ENCODE assay signal across 18 mouse cellular contexts in the genomic region with DNA sequence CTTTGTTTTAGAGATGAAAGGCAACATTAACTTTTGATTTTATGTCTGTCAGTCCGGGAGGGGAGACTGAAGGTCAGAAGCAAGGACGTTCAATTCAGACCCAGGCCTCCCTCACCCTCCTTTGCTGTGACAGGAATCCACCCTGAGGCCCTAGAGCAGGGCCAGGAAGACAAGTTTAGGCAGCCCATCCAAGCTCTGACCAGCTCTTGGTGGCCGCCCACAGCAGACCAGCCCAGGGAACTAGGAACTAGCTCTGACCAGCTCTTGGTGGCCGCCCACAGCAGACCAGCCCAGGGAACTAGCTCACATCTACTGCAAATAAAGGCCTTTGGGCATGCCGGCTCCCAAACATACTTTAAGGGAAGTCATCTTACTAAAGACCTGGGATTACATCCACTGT. TPM values are rescaled to one million over a fixed set of nuclear protein-coding genes. Genes with fewer than 3 reads are reported as not detected.
DNase-seq lines count a peak whose midpoint lies in the region; ATAC-seq and TF ChIP-seq lines count a peak whose summit lies in the region.
"Had no signal": no experiment of that assay in that cellular context is flagged by ENCODE, and none has a peak within 500 bp of the region (broad histone marks: within the 10 kb centered on the region; RNA-seq: fewer than 3 reads in every experiment).

No protein-coding gene starts in this region.

- no peak overlapping the region for H3K4me3 ChIP-seq in heart, embryonic 13.5 days
- no peak overlapping the region for H3K4me3 ChIP-seq in ES-Bruce4 (ENCODE audit: low read depth, low read length)
- no peak overlapping the region for H3K4me3 ChIP-seq in kidney, postnatal 0 days (replicated peaks; ENCODE audit: low read depth, low read length)
- H3K4me3 ChIP-seq in hindbrain, embryonic 11.5 days (ENCODE audit: low read depth, low read length): no peak overlapping the region
- H3K4me3 ChIP-seq: embryonic facial prominence, embryonic 12.5 days; hindbrain, embryonic 10.5 days; neural tube, embryonic 12.5 days had no signal

- peak overlapping the region; percentile 60; the same call in 1 of the 2 replicates for H3K27ac ChIP-seq in heart, embryonic 13.5 days (replicated peaks)
- H3K27ac ChIP-seq in ES-Bruce4 (ENCODE audit: insufficient read depth, low read length): no peak overlapping the region
- no peak overlapping the region for H3K27ac ChIP-seq in kidney, postnatal 0 days
- no peak overlapping the region for H3K27ac ChIP-seq in hindbrain, embryonic 11.5 days (ENCODE audit: low read depth, low read length)
- H3K27ac ChIP-seq: embryonic facial prominence, embryonic 12.5 days; hindbrain, embryonic 10.5 days; neural tube, embryonic 12.5 days had no signal

- 64% methylated on average over 5 of the region's 5 CpGs for WGBS in heart, embryonic 13.5 days
- 42% methylated on average over 5 of the region's 5 CpGs for WGBS in kidney, postnatal 0 days
- WGBS in hindbrain, embryonic 11.5 days: 89% methylated on average over 5 of the region's 5 CpGs

- H3K36me3 ChIP-seq in heart, embryonic 13.5 days: peaks cover 63% of the 10 kb centered on the region
- peaks cover 28% of the 10 kb centered on the region for H3K36me3 ChIP-seq in ES-Bruce4 (ENCODE audit: control insufficient read depth, insufficient read depth, low read length, poor library complexity, severe bottlenecking)
- no peaks in the 10 kb centered on the region for H3K36me3 ChIP-seq in kidney, postnatal 0 days (ENCODE audit: insufficient read depth, low read length)
- H3K36me3 ChIP-seq in hindbrain, embryonic 11.5 days (ENCODE audit: control insufficient read depth, insufficient read depth, low read length): no peaks in the 10 kb centered on the region; the same call in 1 of the 2 replicates
- H3K36me3 ChIP-seq: G1E had no signal

- TF ChIP-seq CTCF in ES-Bruce4 (IDR thresholded peaks at IDR 0.05; ENCODE audit: low read depth, low read length): no peak
- TF ChIP-seq CTCF in kidney, postnatal 0 days (IDR thresholded peaks at IDR 0.05; ENCODE audit: low read depth): no peak

- H3K4me1 ChIP-seq in heart, embryonic 13.5 days: peaks cover 73% of the 10 kb centered on the region
- H3K4me1 ChIP-seq in ES-Bruce4 (ENCODE audit: control insufficient read depth, insufficient read depth, low read length): peaks cover 3% of the 10 kb centered on the region
- H3K4me1 ChIP-seq in kidney, postnatal 0 days (replicated peaks; ENCODE audit: insufficient read depth, low read length): peaks cover 4% of the 10 kb centered on the region; the same call in 1 of the 2 replicates
- no peaks in the 10 kb centered on the region for H3K4me1 ChIP-seq in hindbrain, embryonic 11.5 days (replicated peaks; ENCODE audit: control insufficient read depth, insufficient read depth, low read length)
- H3K4me1 ChIP-seq: embryonic facial prominence, embryonic 12.5 days; hindbrain, embryonic 10.5 days; neural tube, embryonic 12.5 days had no signal

- no peaks in the 10 kb centered on the region for H3K9me3 ChIP-seq in heart, embryonic 13.5 days
- no peaks in the 10 kb centered on the region for H3K9me3 ChIP-seq in ES-Bruce4 (replicated peaks; ENCODE audit: control insufficient read depth, insufficient read depth, low read length, poor library complexity, severe bottlenecking)
- H3K9me3 ChIP-seq in kidney, postnatal 0 days (replicated peaks; ENCODE audit: low read length): no peaks in the 10 kb centered on the region
- H3K9me3 ChIP-seq in hindbrain, embryonic 11.5 days (ENCODE audit: control insufficient read depth, low read length): no peaks in the 10 kb centered on the region
- H3K9me3 ChIP-seq: embryonic facial prominence, embryonic 12.5 days; G1E; hindbrain, embryonic 10.5 days; neural tube, embryonic 12.5 days had no signal

- 0 out of 2 replicates have a peak overlapping the region, but pooled peaks have one; percentile 34 for H3K9ac ChIP-seq in heart, embryonic 13.5 days
- H3K9ac ChIP-seq in ES-Bruce4 (ENCODE audit: low read depth, poor library complexity, severe bottlenecking): no peak overlapping the region
- H3K9ac ChIP-seq in kidney, postnatal 0 days (ENCODE audit: low read depth, low read length): no peak overlapping the region
- H3K9ac ChIP-seq in hindbrain, embryonic 11.5 days (ENCODE audit: low read depth, low read length): no peak overlapping the region
- H3K9ac ChIP-seq: embryonic facial prominence, embryonic 12.5 days; neural tube, embryonic 12.5 days had no signal

- no peak for DNase-seq in heart, adult 8-10 months (ENCODE audit: low spot score)
- peak; percentile 25 for DNase-seq in ZHBTc4 (ENCODE audit: low read depth, low spot score)
- no peak for DNase-seq in kidney, postnatal 0 days (ENCODE audit: low spot score)
- no peak for DNase-seq in right cerebral cortex, postnatal 10 days (ENCODE audit: low spot score in 2 of 2)
- no peak for DNase-seq in hindbrain, embryonic 11.5 days (ENCODE audit: low spot score)
- DNase-seq: cerebellum, adult 8-10 months; gastrocnemius, postnatal 10 days; layer of hippocampus, postnatal 36 days; lung, adult 18-20 months; right cerebral cortex, postnatal 14 days; thymus, postnatal 36 days had no signal

- peak; percentile 81 for TF ChIP-seq EP300 in ES-Bruce4 (IDR thresholded peaks at IDR 0.05; ENCODE audit: insufficient read depth, low read depth, low read length)

- H3K4me2 ChIP-seq in heart, embryonic 13.5 days: no peak overlapping the region
- H3K4me2 ChIP-seq in kidney, postnatal 0 days (ENCODE audit: low read length): no peak overlapping the region
- no peak overlapping the region for H3K4me2 ChIP-seq in hindbrain, embryonic 11.5 days (replicated peaks; ENCODE audit: low read depth, low read length)
- H3K4me2 ChIP-seq: embryonic facial prominence, embryonic 12.5 days; neural tube, embryonic 12.5 days had no signal

- H3K27me3 ChIP-seq in heart, embryonic 13.5 days (replicated peaks): no peaks in the 10 kb centered on the region
- H3K27me3 ChIP-seq in ES-Bruce4 (ENCODE audit: control insufficient read depth, insufficient read depth, low read length, poor library complexity, severe bottlenecking): no peaks in the 10 kb centered on the region
- no peaks in the 10 kb centered on the region for H3K27me3 ChIP-seq in kidney, postnatal 0 days (ENCODE audit: insufficient read depth, low read length)
- no peaks in the 10 kb centered on the region for H3K27me3 ChIP-seq in hindbrain, embryonic 11.5 days (ENCODE audit: control insufficient read depth, insufficient read depth, low read length)
- H3K27me3 ChIP-seq: embryonic facial prominence, embryonic 12.5 days; neural tube, embryonic 12.5 days had no signal

- no peak for ATAC-seq in heart, embryonic 13.5 days (ENCODE audit: extremely low read depth, insufficient number of reproducible peaks, low FRiP score, low TSS enrichment)
- peak; percentile 73 for ATAC-seq in kidney, postnatal 0 days (replicated peaks; ENCODE audit: low FRiP score, low read depth)
- ATAC-seq in hindbrain, embryonic 11.5 days (ENCODE audit: low FRiP score): no peak
- ATAC-seq: midbrain, embryonic 16.5 days had no signal

- no peak for TF ChIP-seq POLR2A in ES-Bruce4 (IDR thresholded peaks at IDR 0.05; ENCODE audit: insufficient read depth, low read length)

RNA-seq across cellular contexts. Expression of a gene that starts 26.8 kb away (rescaled TPM):
- polyA plus RNA-seq in heart, embryonic 13.5 days (2015; fragmentation: Nextera tagmentation; extraction: Ambion mirVana): 24.2 and 24.5 TPM in 2 replicates
- total RNA-seq in heart, adult 8-10 months (2022): 10 to 100 TPM; 68.5 to 92.9 (median 77.7) TPM
- polyA plus RNA-seq in ES-Bruce4 (2011; ENCODE audit: insufficient read depth, insufficient read length, low read depth, missing spikeins): 131 and 135 TPM in 2 replicates
- 25.5 and 26.5 TPM in 2 replicates for polyA plus RNA-seq in kidney, postnatal 0 days (2015; fragmentation: Nextera tagmentation; extraction: Ambion mirVana)
- 26.2 and 28.5 TPM in 2 replicates for polyA plus RNA-seq in hindbrain, embryonic 11.5 days (2014; fragmentation: Nextera tagmentation; extraction: Ambion mirVana)
